Mouse (Mus musculus) thymus, adult 2 months (tissue): ENCODE data around the gene Mmp23.

Experiments used
- CTCF ChIP-seq: fragments of 200-500 bp; IDR thresholded peaks from 2 replicates; pipeline ENCODE4 v1.5.1; 2012; ENCODE audit warnings: mild to moderate bottlenecking, control low read depth, low read length, moderate library complexity, borderline replicate concordance; ENCODE audit not compliant: control insufficient read depth, poor library complexity, insufficient read depth; ENCODE audit errors: extremely low read depth
- POLR2A ChIP-seq: fragments of 200-500 bp; IDR thresholded peaks from 2 replicates; pipeline ENCODE4 v1.6.1; 2012; ENCODE audit warnings: mild to moderate bottlenecking, low read length, control low read depth, moderate library complexity; ENCODE audit not compliant: control insufficient read depth, poor library complexity, insufficient read depth; ENCODE audit errors: extremely low read depth

DNA sequence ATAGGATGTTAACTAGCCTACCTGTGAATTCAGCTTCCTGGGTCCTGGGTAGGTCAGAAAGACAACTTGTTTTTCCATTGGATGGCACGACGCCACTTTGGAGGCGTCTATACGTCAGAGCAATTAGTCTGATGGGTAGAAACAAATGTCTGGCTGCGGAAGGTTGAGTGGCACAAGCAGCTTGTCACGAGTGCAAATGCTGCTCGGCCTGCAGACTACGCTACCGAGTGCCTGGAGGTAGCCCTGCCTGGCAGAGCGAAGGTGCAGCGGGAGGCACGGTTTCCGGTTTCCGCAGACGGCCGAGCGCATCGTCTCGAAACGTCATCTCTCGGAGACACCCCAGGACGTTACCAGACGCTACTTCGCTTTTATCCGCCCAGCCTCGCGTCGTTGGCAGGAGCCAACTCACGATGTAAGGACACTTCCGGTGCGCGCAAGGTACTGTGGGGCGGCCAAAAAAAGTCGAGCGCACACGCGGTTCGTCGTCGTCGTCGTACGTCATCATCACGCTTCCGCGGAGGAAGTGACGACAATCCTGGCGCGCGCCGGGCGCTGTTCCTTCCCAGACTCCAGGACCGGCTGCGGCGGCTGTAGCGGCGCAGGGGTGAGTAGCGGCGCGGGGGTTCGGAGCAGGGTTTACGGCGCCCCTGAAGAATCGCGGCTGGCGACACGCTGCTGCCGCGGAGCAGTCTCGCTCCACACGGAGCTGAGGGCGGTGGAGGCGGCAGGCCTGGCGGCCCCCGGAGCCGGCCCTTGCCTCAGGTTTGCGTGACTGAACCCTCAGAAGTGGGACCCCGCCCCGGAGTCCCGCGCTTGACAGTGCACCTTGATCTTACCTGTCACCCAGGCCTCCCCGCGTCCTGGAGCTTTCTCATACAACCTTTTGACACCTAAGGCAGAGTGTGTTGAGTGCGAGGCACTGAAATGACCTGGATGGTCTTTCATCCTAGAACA, 28.6 kb downstream of the Mmp23 start, which contains the start of gene Cdk11b:
- TF ChIP-seq POLR2A = peak; percentile 72
- TF ChIP-seq CTCF = peak; percentile 27; the same call in 1 of the 2 replicates
